Mouse (Mus musculus): Measurements from ENCODE around the gene Arl2. TPM values are rescaled to one million over a fixed set of nuclear protein-coding genes. Genes with fewer than 3 reads are reported as not detected.

Gene Arl2
- polyA plus RNA-seq, 1 experiment: 31.0 TPM

- TF ChIP-seq POLR2A (IDR thresholded peaks at IDR 0.05; ENCODE audit: borderline replicate concordance, low read depth, low read length) (no peak), CTCF (IDR thresholded peaks at IDR 0.05; ENCODE audit: low read depth, low read length) (no peak)
- Histone ChIP-seq H3K4me1 (ENCODE audit: control insufficient read depth, insufficient read depth, low read length) (peaks cover 11% of the 10 kb centered on the region), H3K27ac (ENCODE audit: insufficient read depth, low read depth, low read length) (no peak overlapping the region), H3K4me3 (ENCODE audit: insufficient read depth, low read length) (peak overlapping the region; percentile 97; the same call in 1 of the 2 replicates)
Observed at GRCm38 (mm10) chr19:6116113-6116850, 25.1 kb downstream of the Arl2 start.

DNA sequence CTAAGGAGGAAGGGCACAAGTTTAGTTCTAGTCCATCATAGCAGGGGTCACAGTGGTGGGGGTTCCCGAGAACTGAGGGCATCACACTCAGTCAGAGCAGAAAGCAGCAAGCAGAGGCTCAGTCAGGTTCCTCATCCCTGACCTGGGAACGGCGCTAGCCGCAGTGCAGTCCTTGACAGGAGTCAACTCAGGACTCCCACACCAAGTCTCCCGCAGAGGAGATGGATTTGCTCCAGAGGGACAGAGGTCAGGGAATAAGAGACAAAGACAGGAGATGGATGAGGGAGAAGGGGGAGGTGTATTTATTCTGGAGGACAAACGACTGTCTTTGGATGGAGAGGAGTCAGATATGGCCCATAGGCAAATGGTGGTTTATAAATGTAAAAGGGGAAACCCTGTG lies 28.2 kb downstream of the Arl2 start:
- peaks cover 9% of the 10 kb centered on the region for H3K4me1 ChIP-seq (ENCODE audit: control insufficient read depth, insufficient read depth, low read length)
- TF ChIP-seq CTCF (IDR thresholded peaks at IDR 0.05; ENCODE audit: low read depth, low read length) (no peak), POLR2A (IDR thresholded peaks at IDR 0.05; ENCODE audit: borderline replicate concordance, low read depth, low read length) (no peak)
- H3K27ac ChIP-seq (ENCODE audit: insufficient read depth, low read depth, low read length): no peak overlapping the region
- H3K4me3 ChIP-seq (ENCODE audit: insufficient read depth, low read length): no peak overlapping the region

- Histone ChIP-seq H3K27ac (ENCODE audit: insufficient read depth, low read depth, low read length) (no peak within 1 kb of the TSS), H3K4me1 (ENCODE audit: control insufficient read depth, insufficient read depth, low read length) (0 out of 2 replicates have a peak, but pooled peaks cover 3% of the 10 kb centered on the region), H3K4me3 (ENCODE audit: insufficient read depth, low read length) (no peak within 1 kb of the TSS)
- TF ChIP-seq CTCF (IDR thresholded peaks at IDR 0.05; ENCODE audit: low read depth, low read length) (no peak), POLR2A (IDR thresholded peaks at IDR 0.05; ENCODE audit: borderline replicate concordance, low read depth, low read length) (no peak)
Observed at GRCm38 (mm10) chr19:6105586-6105985, 35.8 kb downstream of the Arl2 start, which contains the start of gene Naaladl1. Naaladl1 (plus strand) TSS chr19:6105782.

- no peak for TF ChIP-seq POLR2A (IDR thresholded peaks at IDR 0.05; ENCODE audit: borderline replicate concordance, low read depth, low read length)
- TF ChIP-seq CTCF (IDR thresholded peaks at IDR 0.05; ENCODE audit: low read depth, low read length): no peak
- no peak overlapping the region for H3K4me3 ChIP-seq (ENCODE audit: insufficient read depth, low read length)
- no peak overlapping the region for H3K27ac ChIP-seq (ENCODE audit: insufficient read depth, low read depth, low read length)
- H3K4me1 ChIP-seq (ENCODE audit: control insufficient read depth, insufficient read depth, low read length): peaks cover 3% of the 10 kb centered on the region
Observed at GRCm38 (mm10) chr19:6104476-6104875, 36.9 kb downstream of the Arl2 start.

DNA sequence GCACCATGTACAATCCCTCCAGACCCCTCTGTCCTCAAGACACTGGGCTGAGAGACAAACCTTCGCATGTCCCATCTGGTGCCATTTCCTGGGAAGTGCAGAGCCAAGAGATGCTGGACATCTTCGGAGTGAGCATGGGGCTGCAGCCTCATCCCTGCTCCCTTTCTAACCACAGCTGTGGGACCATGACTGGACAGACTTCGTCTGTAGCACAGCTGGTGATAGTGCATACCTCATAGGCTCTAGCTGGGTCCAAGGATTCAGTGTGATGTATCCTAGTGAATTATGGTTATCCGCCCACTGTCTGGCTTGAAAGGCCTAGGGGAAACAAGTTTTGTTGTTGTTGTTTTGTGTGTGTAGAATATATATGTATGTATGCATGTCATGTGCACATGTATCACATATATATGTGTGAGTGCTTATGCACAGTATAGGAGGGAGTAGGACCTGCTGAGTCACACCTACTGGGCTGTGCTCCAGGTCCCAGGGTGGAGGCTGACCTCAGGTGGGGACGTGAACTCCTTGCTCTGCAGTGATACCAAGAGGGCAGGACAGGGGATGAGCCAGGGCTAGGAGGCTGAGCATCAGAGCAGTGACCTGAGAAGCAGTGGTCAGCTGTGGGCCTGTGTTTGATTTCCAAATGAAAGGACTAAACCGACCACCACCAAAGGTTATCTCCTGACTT lies 39.0 kb downstream of the Arl2 start:
- H3K27ac ChIP-seq (ENCODE audit: insufficient read depth, low read depth, low read length): no peak overlapping the region
- no peak overlapping the region for H3K4me3 ChIP-seq (ENCODE audit: insufficient read depth, low read length)
- TF ChIP-seq CTCF (IDR thresholded peaks at IDR 0.05; ENCODE audit: low read depth, low read length): no peak
- no peak for TF ChIP-seq POLR2A (IDR thresholded peaks at IDR 0.05; ENCODE audit: borderline replicate concordance, low read depth, low read length)
- H3K4me1 ChIP-seq (ENCODE audit: control insufficient read depth, insufficient read depth, low read length): peaks cover 21% of the 10 kb centered on the region

GRCm38 (mm10) chr19:6101186-6101585 lies 40.2 kb downstream of the Arl2 start:
- TF ChIP-seq POLR2A (IDR thresholded peaks at IDR 0.05; ENCODE audit: borderline replicate concordance, low read depth, low read length) (no peak), CTCF (IDR thresholded peaks at IDR 0.05; ENCODE audit: low read depth, low read length) (no peak)
- Histone ChIP-seq H3K27ac (ENCODE audit: insufficient read depth, low read depth, low read length) (no peak overlapping the region), H3K4me3 (ENCODE audit: insufficient read depth, low read length) (no peak overlapping the region), H3K4me1 (ENCODE audit: control insufficient read depth, insufficient read depth, low read length) (peaks cover 24% of the 10 kb centered on the region)

DNA sequence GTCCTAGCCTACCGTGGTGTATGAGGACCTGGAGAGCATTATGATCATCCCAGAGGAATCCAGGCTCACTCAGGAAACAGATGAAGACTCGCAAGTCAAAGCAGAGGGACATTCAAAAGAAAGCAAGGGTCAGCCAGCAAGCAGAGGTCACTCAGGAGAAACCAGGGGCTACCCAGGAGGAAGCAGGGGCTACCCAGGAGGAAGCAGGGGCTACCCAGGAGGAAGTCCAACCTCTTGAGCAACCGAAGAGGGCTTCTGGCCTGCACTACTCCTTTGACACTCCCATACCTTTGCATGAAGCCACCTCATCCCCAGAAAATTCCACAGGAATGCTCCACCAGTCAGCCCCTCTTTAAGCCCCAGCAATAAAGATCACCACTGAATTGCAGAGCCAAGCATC lies 43.5 kb downstream of the Arl2 start:
- Histone ChIP-seq H3K4me1 (ENCODE audit: control insufficient read depth, insufficient read depth, low read length) (peaks cover 21% of the 10 kb centered on the region), H3K4me3 (ENCODE audit: insufficient read depth, low read length) (no peak overlapping the region), H3K27ac (ENCODE audit: insufficient read depth, low read depth, low read length) (no peak overlapping the region)
- no peak for TF ChIP-seq CTCF (IDR thresholded peaks at IDR 0.05; ENCODE audit: low read depth, low read length)
- TF ChIP-seq POLR2A (IDR thresholded peaks at IDR 0.05; ENCODE audit: borderline replicate concordance, low read depth, low read length): no peak

DNA sequence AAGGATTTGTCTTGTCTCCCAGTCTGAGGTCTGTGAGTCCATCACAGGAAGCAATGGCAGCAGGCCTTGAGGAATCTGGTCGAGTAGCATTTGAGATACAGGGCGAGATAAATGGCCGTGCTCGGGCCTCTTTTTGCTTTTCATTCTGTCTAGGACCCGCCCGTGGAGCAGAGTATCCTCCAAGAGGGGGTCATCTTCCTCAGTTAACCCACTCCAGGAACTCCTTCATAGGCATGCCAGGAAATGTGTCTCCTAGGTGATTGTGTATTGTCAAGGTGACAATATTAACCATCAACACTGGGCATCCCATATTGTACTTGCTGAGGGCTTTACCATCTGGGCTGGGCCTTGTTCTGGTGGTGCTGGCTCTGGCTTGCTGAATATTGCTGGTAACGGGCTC lies 47.2 kb downstream of the Arl2 start, which contains the start of gene AC131692.1:
Gene AC131692.1, plus strand, starts transcription at position 301 of the 400 bp plus-strand sequence.
- no peak for TF ChIP-seq POLR2A (IDR thresholded peaks at IDR 0.05; ENCODE audit: borderline replicate concordance, low read depth, low read length)
- TF ChIP-seq CTCF (IDR thresholded peaks at IDR 0.05; ENCODE audit: low read depth, low read length): no peak
- Histone ChIP-seq H3K4me1 (ENCODE audit: control insufficient read depth, insufficient read depth, low read length) (peaks cover 17% of the 10 kb centered on the region), H3K27ac (ENCODE audit: insufficient read depth, low read depth, low read length) (no peak within 1 kb of the TSS), H3K4me3 (ENCODE audit: insufficient read depth, low read length) (no peak within 1 kb of the TSS)

DNA sequence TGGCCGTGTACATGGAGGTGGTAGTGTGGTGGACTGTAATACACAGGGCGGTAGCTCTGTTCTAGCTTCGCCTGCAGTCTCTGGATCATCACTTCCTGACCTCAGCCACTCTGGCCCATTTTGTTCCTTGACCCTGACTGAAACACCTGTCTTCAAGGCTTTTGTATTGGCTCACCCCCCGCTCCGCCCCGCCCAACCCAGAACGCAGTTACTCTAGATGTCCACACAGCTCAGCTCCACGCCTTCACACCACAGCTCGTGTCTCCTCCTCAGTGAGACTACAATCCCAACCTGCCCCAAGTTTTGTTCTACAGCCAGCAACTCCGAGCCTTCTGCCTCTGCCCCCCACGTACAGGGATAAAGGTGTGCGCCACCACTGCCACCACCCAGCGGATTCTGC lies 52.5 kb downstream of the Arl2 start:
- Histone ChIP-seq H3K4me3 (ENCODE audit: insufficient read depth, low read length) (no peak overlapping the region), H3K4me1 (ENCODE audit: control insufficient read depth, insufficient read depth, low read length) (peaks cover 9% of the 10 kb centered on the region), H3K27ac (ENCODE audit: insufficient read depth, low read depth, low read length) (no peak overlapping the region)
- TF ChIP-seq CTCF (IDR thresholded peaks at IDR 0.05; ENCODE audit: low read depth, low read length) (no peak), POLR2A (IDR thresholded peaks at IDR 0.05; ENCODE audit: borderline replicate concordance, low read depth, low read length) (no peak)

DNA sequence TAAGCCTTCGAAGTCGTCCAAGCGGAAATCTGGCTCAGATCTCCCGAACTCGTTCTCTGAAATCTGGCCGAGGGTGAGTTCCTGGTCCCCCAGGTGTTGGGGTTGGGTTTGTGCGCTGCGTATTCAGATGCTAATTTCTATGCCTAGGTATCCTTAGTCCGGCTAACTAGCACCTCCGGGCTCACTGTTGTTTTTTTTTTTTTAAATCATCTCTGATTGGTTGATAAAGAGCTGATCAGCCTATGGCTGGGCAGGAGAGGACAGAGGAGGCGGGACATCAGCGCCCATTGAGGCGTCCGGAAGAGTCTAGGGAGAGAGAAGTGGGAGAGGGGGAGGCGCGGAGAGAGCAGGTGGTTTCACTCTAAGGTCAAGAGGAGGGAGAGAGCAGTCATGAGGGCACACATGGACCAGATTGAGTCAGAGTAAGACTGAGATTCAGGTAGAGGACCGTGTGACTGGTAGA lies 55.9 kb downstream of the Arl2 start:
- Histone ChIP-seq H3K4me3 (ENCODE audit: insufficient read depth, low read length) (peak overlapping the region; percentile 85), H3K4me1 (ENCODE audit: control insufficient read depth, insufficient read depth, low read length) (peaks cover 13% of the 10 kb centered on the region), H3K27ac (ENCODE audit: insufficient read depth, low read depth, low read length) (peak overlapping the region; percentile 61)
- TF ChIP-seq POLR2A (IDR thresholded peaks at IDR 0.05; ENCODE audit: borderline replicate concordance, low read depth, low read length): no peak
- TF ChIP-seq CTCF (IDR thresholded peaks at IDR 0.05; ENCODE audit: low read depth, low read length): no peak

All from bone marrow macrophage, adult 2 months (primary cell).